Mouse (Mus musculus) left cerebral cortex, adult 9 months (tissue): ENCODE measurements around the gene Xaf1.
A peak's percentile ranks its signal among the peaks of the same experiment; 100 is the strongest.
"Not testable (repeated sequence)": the region's sequence is repeated elsewhere in the genome, so short reads cannot be mapped to it uniquely, and the experiment has no call there.

Source experiments
- DNase-seq, 2 experiments: peaks; one replicate each; pipeline ENCODE4 v3.0.0; 2022; ENCODE audit warnings: low spot score in 2 of 2

Xaf1 gene

GRCm38 (mm10) chr11:72311355-72312001, 10.0 kb downstream of the Xaf1 start:
- DNase-seq = no peak

GRCm38 (mm10) chr11:72314151-72314895, 12.9 kb downstream of the Xaf1 start, which contains the start of gene Fbxo39:
Gene Fbxo39, plus strand, starts transcription at chr11:72314444.
- DNase-seq = peak in 1 of 2 experiments; percentile 64

GRCm38 (mm10) chr11:72318026-72318425, 16.6 kb downstream of the Xaf1 start:
- no peak for DNase-seq

- DNase-seq = no peak
These were observed 23.0 kb downstream of the Xaf1 start for GRCm38 (mm10) chr11:72324431-72324830.

- DNase-seq = no peak
These were observed 24.3 kb downstream of the Xaf1 start for GRCm38 (mm10) chr11:72325701-72326100.

GRCm38 (mm10) chr11:72332951-72333667, 31.7 kb downstream of the Xaf1 start:
- peak in 1 of 2 experiments; percentile 64 for DNase-seq

- DNase-seq = no peak
These were observed 33.2 kb downstream of the Xaf1 start for GRCm38 (mm10) chr11:72334653-72335052.

GRCm38 (mm10) chr11:72336726-72337125, 35.3 kb downstream of the Xaf1 start:
- DNase-seq = no peak

- DNase-seq = no peak
These were observed 37.0 kb downstream of the Xaf1 start for GRCm38 (mm10) chr11:72338437-72338871.

- no peak for DNase-seq
These were observed 38.3 kb downstream of the Xaf1 start for GRCm38 (mm10) chr11:72339716-72340115.

GRCm38 (mm10) chr11:72342549-72343237, 41.3 kb downstream of the Xaf1 start:
- peak in 1 of 2 experiments; percentile 75 for DNase-seq

- DNase-seq = not testable (repeated sequence)
These were observed 41.8 kb downstream of the Xaf1 start for GRCm38 (mm10) chr11:72343238-72343625.

- DNase-seq = peak in 1 of 2 experiments; percentile 33
These were observed 42.5 kb downstream of the Xaf1 start for GRCm38 (mm10) chr11:72343904-72344303.

- no peak for DNase-seq
These were observed 43.1 kb downstream of the Xaf1 start for GRCm38 (mm10) chr11:72344486-72344885.

GRCm38 (mm10) chr11:72348563-72348962, 47.1 kb downstream of the Xaf1 start:
- DNase-seq = peak in 1 of 2 experiments; percentile 47

- DNase-seq = peak in 1 of 2 experiments; percentile 46
These were observed 47.6 kb downstream of the Xaf1 start for GRCm38 (mm10) chr11:72349016-72349415.

- DNase-seq = no peak
These were observed 48.2 kb downstream of the Xaf1 start for GRCm38 (mm10) chr11:72349652-72350051.

GRCm38 (mm10) chr11:72352272-72352671, 50.8 kb downstream of the Xaf1 start:
- no peak for DNase-seq

- DNase-seq = no peak
These were observed 51.8 kb downstream of the Xaf1 start for GRCm38 (mm10) chr11:72353186-72353585.

GRCm38 (mm10) chr11:72354971-72355728, 53.7 kb downstream of the Xaf1 start:
- peak in 1 of 2 experiments; percentile 65 for DNase-seq
